Mouse (Mus musculus): ENCODE data around the gene Swsap1. TPM values are rescaled to one million over a fixed set of nuclear protein-coding genes. Genes with fewer than 3 reads are reported as not detected.

Swsap1 gene
- polyA plus RNA-seq, 1 experiment from 2014 or later, result 4.9 TPM

DNA sequence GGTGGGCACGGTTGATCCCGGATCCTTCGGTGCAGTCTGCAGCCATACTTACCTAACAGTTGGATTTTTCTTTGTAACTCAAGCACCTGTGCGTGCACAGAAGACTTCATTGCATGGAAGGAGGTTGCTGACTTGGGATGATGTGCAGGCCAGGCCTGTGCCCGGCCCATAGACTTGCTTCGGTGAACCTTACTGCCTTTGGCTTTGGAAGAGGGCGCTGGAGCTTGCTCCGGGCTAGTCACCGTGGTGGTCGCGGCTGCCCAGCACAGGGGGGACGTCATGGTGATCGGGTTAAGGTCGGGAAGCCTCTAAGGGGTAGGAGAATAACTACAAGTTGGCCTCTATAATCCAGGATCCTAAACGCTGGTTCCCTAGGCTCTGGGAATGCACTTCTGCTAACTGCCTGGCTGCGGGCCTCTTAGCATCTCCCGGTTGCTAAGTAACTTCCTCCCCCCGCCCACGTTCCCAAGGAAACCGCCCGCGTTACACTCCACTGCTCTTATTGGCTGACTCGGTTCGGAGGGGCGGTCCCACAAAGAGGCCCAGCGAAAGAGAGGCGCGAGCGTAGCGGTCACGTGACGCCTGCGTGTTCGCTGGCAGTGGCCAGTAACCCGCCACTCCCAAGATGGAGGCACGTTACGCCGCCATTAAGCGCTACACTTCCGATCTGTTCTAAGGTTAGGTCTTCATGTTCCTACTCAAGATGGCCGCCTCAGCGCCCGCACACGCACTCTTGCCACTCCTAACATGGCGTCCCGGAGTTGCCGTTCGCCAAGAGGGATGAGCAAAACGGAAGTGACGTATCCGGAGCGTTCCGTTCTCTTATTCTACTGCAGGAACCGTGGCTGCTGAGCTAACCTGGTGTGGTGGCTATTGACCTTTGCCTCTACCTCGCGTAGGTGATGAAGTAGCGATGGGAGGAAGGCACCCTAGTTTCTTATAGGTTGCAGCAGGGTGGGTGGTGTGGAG lies 46.9 kb downstream of the Swsap1 start, which contains the start of the genes Ccdc151 and Prkcsh:
Gene Ccdc151 (minus strand): TSS at position 441 of the 969 bp plus-strand sequence.
Gene Prkcsh (plus strand): TSS at position 613 of the 969 bp plus-strand sequence.
- peak within 1 kb of the TSS; percentile 28; the same call in 1 of the 2 replicates for H3K27ac ChIP-seq
- peaks cover 37% of the 10 kb centered on the region for H3K36me3 ChIP-seq
- peak within 1 kb of the TSS; percentile 93 for H3K4me2 ChIP-seq (replicated peaks)
- H3K9ac ChIP-seq, result peak within 1 kb of the TSS; percentile 78
- H3K4me1 ChIP-seq, result peaks cover 23% of the 10 kb centered on the region
- 0 out of 2 replicates have a peak, but pooled peaks cover 3% of the 10 kb centered on the region for H3K27me3 ChIP-seq
- 6% methylated on average over 57 of the region's 57 CpGs for WGBS
- peak within 1 kb of the TSS; percentile 67 for H3K4me3 ChIP-seq
- no peaks in the 10 kb centered on the region for H3K9me3 ChIP-seq
- ATAC-seq (ENCODE audit: low FRiP score, low read depth), result peak; percentile 99

DNA sequence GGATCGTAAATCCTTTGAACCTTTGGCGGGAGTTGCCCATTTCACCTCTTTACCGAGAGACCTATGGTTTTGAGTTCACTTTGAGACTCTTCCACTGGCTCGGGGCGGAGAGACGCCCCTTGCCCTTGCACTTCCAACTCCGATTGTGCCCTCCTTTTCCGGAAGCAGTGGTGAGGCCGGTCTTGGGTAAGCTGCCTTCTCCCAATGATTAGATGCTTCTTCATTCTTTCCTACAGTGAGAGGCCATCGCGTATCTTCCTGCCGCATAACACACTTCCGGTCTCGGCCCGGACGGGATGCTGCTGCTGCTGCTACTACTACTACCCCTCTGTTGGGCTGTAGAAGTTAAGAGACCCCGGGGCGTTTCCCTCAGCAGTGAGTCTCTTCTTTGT lies 47.6 kb downstream of the Swsap1 start:
- H3K4me3 ChIP-seq, result peak overlapping the region; percentile 67
- H3K9me3 ChIP-seq, result no peaks in the 10 kb centered on the region
- H3K27ac ChIP-seq, result peak overlapping the region; percentile 28; the same call in 1 of the 2 replicates
- peaks cover 23% of the 10 kb centered on the region for H3K4me1 ChIP-seq
- H3K9ac ChIP-seq, result peak overlapping the region; percentile 78
- ATAC-seq (ENCODE audit: low FRiP score, low read depth), result no peak
- H3K27me3 ChIP-seq, result 0 out of 2 replicates have a peak, but pooled peaks cover 2% of the 10 kb centered on the region
- peaks cover 44% of the 10 kb centered on the region for H3K36me3 ChIP-seq
- WGBS, result under 1% methylated on average over 18 of the region's 18 CpGs
- peak overlapping the region; percentile 93 for H3K4me2 ChIP-seq (replicated peaks)

DNA sequence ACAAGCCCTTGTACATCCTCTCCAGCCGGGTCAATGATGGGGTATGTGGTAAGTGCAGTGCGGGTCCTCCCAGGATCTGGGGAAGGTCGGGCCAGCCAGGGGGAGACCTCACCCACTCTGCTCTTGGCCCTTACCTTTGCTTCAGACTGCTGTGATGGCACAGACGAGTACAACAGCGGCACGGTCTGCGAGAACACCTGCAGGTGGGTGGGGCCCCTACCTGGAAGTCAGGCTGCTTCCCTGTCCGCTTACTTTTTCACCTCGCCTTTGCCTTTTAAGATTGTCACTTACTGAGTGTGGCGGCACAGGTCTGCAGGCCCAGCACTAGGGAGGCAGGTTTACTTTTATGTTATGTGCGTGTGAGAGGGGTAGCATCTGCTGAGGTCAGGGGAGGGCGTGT lies 49.0 kb downstream of the Swsap1 start:
- H3K9me3 ChIP-seq, result no peaks in the 10 kb centered on the region
- H3K27me3 ChIP-seq, result no peaks in the 10 kb centered on the region
- H3K36me3 ChIP-seq, result peaks cover 58% of the 10 kb centered on the region
- H3K4me1 ChIP-seq, result peaks cover 23% of the 10 kb centered on the region
- no peak overlapping the region for H3K27ac ChIP-seq
- H3K4me2 ChIP-seq (replicated peaks), result peak overlapping the region; percentile 93; the same call in 1 of the 2 replicates
- H3K4me3 ChIP-seq, result peak overlapping the region; percentile 67; the same call in 1 of the 2 replicates
- WGBS, result 92% methylated on average over 12 of the region's 12 CpGs
- no peak for ATAC-seq (ENCODE audit: low FRiP score, low read depth)
- peak overlapping the region; percentile 26; the same call in 1 of the 2 replicates for H3K9ac ChIP-seq

Other genes starting within 250 kb of the Swsap1 start
- gene Ldlr, start 232.3 kb upstream of the Swsap1 start, polyA plus RNA-seq (2015; fragmentation: Nextera tagmentation; extraction: Ambion mirVana), result 30.8 and 31.2 TPM in 2 replicates
- gene Spc24, start 195.5 kb upstream of the Swsap1 start, polyA plus RNA-seq (2015; fragmentation: Nextera tagmentation; extraction: Ambion mirVana), result 109 and 117 TPM in 2 replicates
- 18.9 and 21.3 TPM in 2 replicates for gene Kank2, start 157.0 kb upstream of the Swsap1 start, polyA plus RNA-seq (2015; fragmentation: Nextera tagmentation; extraction: Ambion mirVana)
- gene Angptl8, start 120.2 kb upstream of the Swsap1 start, polyA plus RNA-seq (2015; fragmentation: Nextera tagmentation; extraction: Ambion mirVana), result 0.67 and 0.91 TPM in 2 replicates
- 37.5 and 39.6 TPM in 2 replicates for gene Dock6, start 103.1 kb upstream of the Swsap1 start, polyA plus RNA-seq (2015; fragmentation: Nextera tagmentation; extraction: Ambion mirVana)
- gene Rab3d, start 37.6 kb upstream of the Swsap1 start, polyA plus RNA-seq (2015; fragmentation: Nextera tagmentation; extraction: Ambion mirVana), result 14.0 and 15.5 TPM in 2 replicates
- gene Ccdc159, start 28.3 kb upstream of the Swsap1 start, polyA plus RNA-seq (2015; fragmentation: Nextera tagmentation; extraction: Ambion mirVana), result 5.1 and 6.2 TPM in 2 replicates
- 41.3 and 46.5 TPM in 2 replicates for gene Tmem205, start 28.2 kb upstream of the Swsap1 start, polyA plus RNA-seq (2015; fragmentation: Nextera tagmentation; extraction: Ambion mirVana)
- 8.5 and 9.1 TPM in 2 replicates for gene Plppr2, start 18.7 kb upstream of the Swsap1 start, polyA plus RNA-seq (2015; fragmentation: Nextera tagmentation; extraction: Ambion mirVana)
- 6.2 and 6.3 TPM in 2 replicates for gene Epor, start 7.8 kb downstream of the Swsap1 start, polyA plus RNA-seq (2015; fragmentation: Nextera tagmentation; extraction: Ambion mirVana)
- gene Rgl3, start 33.7 kb downstream of the Swsap1 start, polyA plus RNA-seq (2015; fragmentation: Nextera tagmentation; extraction: Ambion mirVana), result 1.6 TPM in 2 replicates
- 1.0 and 1.5 TPM in 2 replicates for gene Ccdc151, start 46.9 kb downstream of the Swsap1 start, polyA plus RNA-seq (2015; fragmentation: Nextera tagmentation; extraction: Ambion mirVana)
- 119 and 122 TPM in 2 replicates for gene Prkcsh, start 47.1 kb downstream of the Swsap1 start, polyA plus RNA-seq (2015; fragmentation: Nextera tagmentation; extraction: Ambion mirVana)
- gene Elavl3, start 96.3 kb downstream of the Swsap1 start, polyA plus RNA-seq (2015; fragmentation: Nextera tagmentation; extraction: Ambion mirVana), result 0.13 and 0.23 TPM in 2 replicates
- gene Gm49318, start 115.5 kb downstream of the Swsap1 start, polyA plus RNA-seq (2015; fragmentation: Nextera tagmentation; extraction: Ambion mirVana), result not detected in 2 replicates
- gene Zfp653, start 115.6 kb downstream of the Swsap1 start, polyA plus RNA-seq (2015; fragmentation: Nextera tagmentation; extraction: Ambion mirVana), result 11.6 and 12.6 TPM in 2 replicates
- 34.9 and 36.8 TPM in 2 replicates for gene Ecsit, start 129.7 kb downstream of the Swsap1 start, polyA plus RNA-seq (2015; fragmentation: Nextera tagmentation; extraction: Ambion mirVana)
- 2.5 and 5.2 TPM in 2 replicates for gene Cnn1, start 143.5 kb downstream of the Swsap1 start, polyA plus RNA-seq (2015; fragmentation: Nextera tagmentation; extraction: Ambion mirVana)
- gene Elof1, start 161.4 kb downstream of the Swsap1 start, polyA plus RNA-seq (2015; fragmentation: Nextera tagmentation; extraction: Ambion mirVana), result 190 and 191 TPM in 2 replicates
- gene Acp5, start 180.0 kb downstream of the Swsap1 start, polyA plus RNA-seq (2015; fragmentation: Nextera tagmentation; extraction: Ambion mirVana), result 6.5 and 8.4 TPM in 2 replicates
- gene Pigyl, start 201.1 kb downstream of the Swsap1 start, polyA plus RNA-seq (2015; fragmentation: Nextera tagmentation; extraction: Ambion mirVana), result 70.2 and 76.8 TPM in 2 replicates
- 0.06 and 0.11 TPM in 2 replicates for gene Zfp872, start 232.3 kb downstream of the Swsap1 start, polyA plus RNA-seq (2015; fragmentation: Nextera tagmentation; extraction: Ambion mirVana)